Mouse (Mus musculus) thymus, adult 18-20 months (tissue): ENCODE results near the gene Gm26992.
A peak's percentile ranks its signal among the peaks of the same experiment; 100 is the strongest.

Source experiments
- DNase-seq, 2 experiments: peaks; one replicate each; pipeline ENCODE4 v3.0.0; 2022; ENCODE audit warnings: mixed read lengths in 2 of 2

Gene Gm26992

DNA sequence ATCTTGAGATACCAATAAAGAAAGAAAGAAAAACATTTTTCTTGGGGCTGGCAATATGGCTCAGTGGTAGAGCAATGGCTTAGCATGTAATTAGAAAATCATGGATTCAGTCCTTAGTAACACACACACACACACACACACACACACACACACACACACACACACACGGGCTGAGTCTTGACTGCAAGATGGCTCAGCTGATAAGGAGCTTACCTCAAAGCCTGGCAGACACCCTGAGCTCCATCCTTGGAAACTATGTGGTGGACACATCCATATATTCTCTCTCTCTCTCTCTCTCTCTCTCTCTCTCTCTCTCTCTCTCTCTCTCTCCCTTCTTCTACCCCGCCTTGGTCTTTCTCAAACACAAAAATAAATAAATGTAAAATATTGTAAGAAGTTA lies 69.0 kb downstream of the Gm26992 start:
- DNase-seq, result no peak

DNA sequence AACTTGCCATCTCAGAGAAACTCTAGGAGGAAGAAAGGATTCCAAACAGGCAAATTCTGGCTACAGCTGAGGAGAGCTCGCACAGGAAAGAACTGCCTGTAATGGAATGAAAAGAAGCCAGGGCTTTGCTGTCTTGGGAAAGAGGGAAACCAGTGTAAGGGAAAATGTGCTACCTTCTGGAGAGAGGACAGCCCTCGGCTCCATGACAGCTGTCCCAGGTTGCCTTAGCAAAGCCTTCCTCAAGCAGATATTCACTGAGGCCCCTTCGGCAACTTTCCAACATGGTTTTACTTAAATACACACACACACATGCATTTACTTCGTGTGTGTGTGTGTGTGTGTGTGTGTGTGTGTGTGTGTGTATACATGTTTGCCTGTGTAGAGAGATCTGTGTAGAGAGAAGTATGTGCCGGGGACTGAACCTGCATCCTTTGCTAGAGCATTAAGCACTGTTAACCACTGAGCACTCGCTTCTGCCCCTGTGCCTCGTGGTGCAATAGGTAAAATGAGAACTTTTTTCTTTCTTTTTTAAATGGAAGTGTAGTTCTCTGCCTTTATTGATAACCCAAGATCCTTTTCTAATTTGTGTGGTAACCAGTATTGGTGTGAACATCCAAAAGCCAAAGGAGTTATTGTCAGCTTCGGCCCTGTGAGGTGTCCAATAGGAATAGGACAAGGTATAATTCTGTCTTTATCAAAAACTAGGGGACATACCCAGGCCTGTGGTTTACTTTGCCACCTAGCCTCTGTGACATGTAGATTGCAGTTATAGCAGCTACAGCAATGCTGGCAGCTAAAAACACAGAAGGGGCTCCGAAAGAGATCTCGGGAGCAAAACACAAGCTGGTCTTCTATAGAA lies 70.8 kb downstream of the Gm26992 start:
- no peak for DNase-seq

- DNase-seq, result peak; percentile 41 to 72
Measured at GRCm38 (mm10) chrX:103493351-103494173, 71.8 kb downstream of the Gm26992 start.

GRCm38 (mm10) chrX:103499374-103499773 lies 77.6 kb downstream of the Gm26992 start:
- DNase-seq, result no peak

GRCm38 (mm10) chrX:103500137-103500536 lies 78.3 kb downstream of the Gm26992 start:
- DNase-seq, result no peak

DNA sequence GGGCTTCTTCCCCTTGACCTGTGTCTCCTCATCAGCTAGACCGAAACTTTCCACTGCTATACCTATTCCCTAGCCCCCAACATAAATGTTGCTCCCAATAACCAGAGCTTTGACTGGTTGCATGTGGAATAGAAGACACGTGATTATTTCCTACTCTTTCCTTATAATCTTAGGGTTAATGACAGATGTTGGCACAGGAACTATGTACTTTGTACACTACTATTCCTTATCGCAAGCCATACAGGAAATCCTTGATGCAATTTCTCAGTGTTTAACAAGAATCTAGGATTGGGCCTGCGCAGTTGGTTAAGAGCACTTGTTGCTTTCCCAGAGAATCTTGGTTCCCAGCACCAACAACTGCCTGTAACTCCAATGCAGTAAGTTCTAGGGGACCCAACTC lies 86.4 kb downstream of the Gm26992 start:
- no peak for DNase-seq

DNA sequence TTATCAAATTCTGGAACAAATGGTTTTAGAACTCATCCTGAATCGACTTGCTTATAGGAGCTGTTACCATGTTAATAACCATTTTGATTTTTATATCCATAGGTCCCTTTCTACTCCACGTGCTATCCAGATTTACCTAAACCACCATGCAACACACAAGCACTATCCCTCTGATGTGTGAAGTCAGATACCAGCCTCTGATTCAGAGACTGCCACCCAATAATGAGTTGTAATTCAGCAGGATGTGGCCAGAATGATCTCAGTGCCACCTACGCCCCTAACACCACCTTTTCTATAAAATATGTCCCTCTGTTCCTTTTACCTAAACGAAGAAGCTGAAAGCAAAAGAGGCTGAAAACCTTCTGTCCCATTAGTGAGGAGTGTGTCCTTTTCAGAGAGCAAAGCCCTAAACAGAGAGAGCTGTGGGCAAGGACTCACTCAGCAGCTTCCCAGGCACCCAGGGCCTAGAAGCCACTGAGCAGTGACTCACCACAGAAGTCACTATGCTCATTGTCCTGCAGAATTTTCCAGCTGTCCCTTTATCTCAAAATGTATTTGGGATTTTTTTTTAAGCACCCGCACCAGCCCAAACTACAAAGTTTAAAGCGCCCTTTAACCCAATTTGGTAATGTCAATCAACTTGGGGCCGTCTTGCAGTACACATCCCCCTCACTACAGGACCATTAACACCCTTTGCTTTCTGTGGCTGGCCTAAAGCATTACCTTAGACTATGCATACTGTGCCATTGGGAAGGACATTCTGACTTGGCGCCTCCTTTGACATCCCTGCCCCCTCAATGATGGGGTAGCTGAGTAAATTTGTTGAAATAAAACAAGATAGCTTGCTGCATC lies 87.6 kb downstream of the Gm26992 start:
- DNase-seq, result no peak

- DNase-seq, result no peak
Measured at GRCm38 (mm10) chrX:103514782-103515181, 93.0 kb downstream of the Gm26992 start.

- DNase-seq, result no peak
Measured at GRCm38 (mm10) chrX:103515346-103515745, 93.5 kb downstream of the Gm26992 start.

DNA sequence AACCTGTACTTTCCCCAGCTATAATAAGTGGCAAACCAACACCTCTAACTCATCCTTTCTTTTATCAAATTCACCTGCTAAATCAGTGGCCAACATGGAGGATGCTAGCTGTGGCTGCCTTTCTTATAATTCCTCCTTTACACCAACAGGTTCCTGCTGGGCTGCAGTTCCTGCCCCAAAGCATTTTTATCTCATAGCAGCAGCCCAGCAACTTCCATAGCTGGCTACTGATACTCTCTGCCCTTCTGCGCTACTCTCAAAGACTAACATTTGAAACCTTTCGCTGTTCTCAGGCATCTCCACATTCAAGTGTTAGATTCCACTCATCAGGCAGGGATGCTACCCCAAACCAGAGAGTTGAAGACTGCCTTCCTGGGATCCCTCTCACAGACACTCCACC lies 97.0 kb downstream of the Gm26992 start:
- no peak for DNase-seq

- no peak for DNase-seq
Measured at GRCm38 (mm10) chrX:103519547-103519946, 97.7 kb downstream of the Gm26992 start.

DNA sequence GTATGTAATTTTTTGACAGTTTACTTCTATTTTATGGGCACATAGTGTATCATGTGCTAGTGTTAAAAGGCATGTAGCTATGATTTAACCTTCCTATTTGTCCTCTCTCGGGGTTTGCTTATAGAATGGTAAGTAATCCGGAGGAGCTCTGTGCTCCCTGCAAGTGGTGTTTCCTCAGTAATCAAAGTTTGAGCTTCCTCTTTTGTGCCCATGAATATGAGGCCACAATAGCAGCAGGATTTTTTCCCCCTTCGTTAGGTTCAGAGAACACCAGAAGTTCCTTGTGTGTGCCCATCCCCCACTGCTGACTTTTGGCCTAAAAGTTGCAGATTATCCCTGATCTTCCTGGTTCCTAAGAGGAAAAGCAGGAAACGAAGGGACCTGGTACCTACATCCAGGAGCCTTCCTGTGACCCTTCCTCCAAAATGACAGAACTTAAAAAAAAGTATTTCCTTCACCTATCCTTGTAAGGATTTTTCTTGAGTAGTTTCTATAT lies 99.5 kb downstream of the Gm26992 start:
- no peak for DNase-seq

- peak; percentile 46 for DNase-seq
Measured at GRCm38 (mm10) chrX:103529185-103529584, 107.4 kb downstream of the Gm26992 start.
